Mouse (Mus musculus): ENCODE measurements at regions not wholly inside any gene's neighbourhood (a gene's known extent, or its start where the extent isn't known, plus 50 kb on each side); places are given as distances from the start of the nearest gene placed in this dataset.

- TF ChIP-seq POLR2A (IDR thresholded peaks at IDR 0.05; ENCODE audit: control insufficient read depth in 1 of 2, insufficient read depth in 1 of 2, low read depth in 1 of 2, low read length in 2 of 2, poor library complexity in 1 of 2) (no peak), UBTF (IDR thresholded peaks at IDR 0.05; ENCODE audit: borderline replicate concordance, insufficient read depth, low read depth, low read length) (no peak), EP300 (IDR thresholded peaks at IDR 0.05; ENCODE audit: low read depth in 1 of 2, low read length in 2 of 2) (no peak), POLR2AphosphoS2 (IDR thresholded peaks at IDR 0.05; ENCODE audit: low read length) (no peak), CTCF (IDR thresholded peaks at IDR 0.05 in 2 of 3, conservative IDR thresholded peaks at IDR 0.05 in 1 of 3; ENCODE audit: control insufficient read depth in 1 of 3, insufficient read depth in 1 of 3, low read depth in 2 of 3, low read length in 3 of 3, poor library complexity in 1 of 3, severe bottlenecking in 1 of 3) (no peak), ETS1 (IDR thresholded peaks at IDR 0.05; ENCODE audit: low read depth, low read length) (no peak), USF1 (IDR thresholded peaks at IDR 0.05; ENCODE audit: low read depth, low read length) (no peak), E2F4 (IDR thresholded peaks at IDR 0.05; ENCODE audit: borderline replicate concordance, low read depth, low read length) (no peak), RAD21 (IDR thresholded peaks at IDR 0.05; ENCODE audit: low read depth, low read length) (no peak), ELF1 (IDR thresholded peaks at IDR 0.05; ENCODE audit: low read depth, low read length) (no peak), JUND (IDR thresholded peaks at IDR 0.05; ENCODE audit: low read depth, low read length) (no peak)
Observed at GRCm38 (mm10) chr11:48295370-48295769, 306.6 kb upstream of the Sgcd start.
